Mouse (Mus musculus): Measurements from ENCODE around the gene Sult1e1.

- TF ChIP-seq CTCF (IDR thresholded peaks at IDR 0.05; ENCODE audit: low read depth): no peak
- TF ChIP-seq EP300 (optimal IDR thresholded peaks at IDR 0.05): no peak
Measured at GRCm38 (mm10) chr5:87615128-87615390, 23.7 kb upstream of the Sult1e1 start.

Data from stomach, postnatal 0 days (tissue).